Mouse (Mus musculus) MEL-GATA-1-ER (cell line): ENCODE measurements at regions not wholly inside any gene's neighbourhood (a gene's known extent, or its start where the extent isn't known, plus 50 kb on each side); places are given as distances from the start of the nearest gene placed in this dataset.

Experiments
- DNase-seq: peaks from one replicate; pipeline ENCODE4 v3.0.0-alpha.2; 2012; ENCODE audit warnings: low read depth; ENCODE audit errors: extremely low read depth

DNA sequence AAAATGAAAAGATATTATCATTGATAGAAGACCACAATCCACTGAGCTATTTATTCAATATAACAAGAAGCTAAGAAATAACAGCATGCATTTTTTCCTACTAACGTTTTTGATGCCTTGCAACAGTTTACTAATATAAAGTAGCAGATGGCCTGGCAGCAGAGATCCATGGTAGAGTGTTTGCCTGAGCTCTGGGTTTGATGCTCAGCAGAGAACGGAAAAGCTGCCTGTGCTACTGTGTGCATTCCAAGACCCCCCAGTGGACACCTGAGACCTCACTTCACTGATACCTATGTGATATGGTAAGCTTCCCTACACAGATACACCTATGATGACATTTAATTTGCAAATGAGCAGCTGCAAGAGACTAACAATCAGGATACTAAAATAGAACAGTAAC is 95.6 kb upstream of the Acvr2a start:
- DNase-seq = no peak

DNA sequence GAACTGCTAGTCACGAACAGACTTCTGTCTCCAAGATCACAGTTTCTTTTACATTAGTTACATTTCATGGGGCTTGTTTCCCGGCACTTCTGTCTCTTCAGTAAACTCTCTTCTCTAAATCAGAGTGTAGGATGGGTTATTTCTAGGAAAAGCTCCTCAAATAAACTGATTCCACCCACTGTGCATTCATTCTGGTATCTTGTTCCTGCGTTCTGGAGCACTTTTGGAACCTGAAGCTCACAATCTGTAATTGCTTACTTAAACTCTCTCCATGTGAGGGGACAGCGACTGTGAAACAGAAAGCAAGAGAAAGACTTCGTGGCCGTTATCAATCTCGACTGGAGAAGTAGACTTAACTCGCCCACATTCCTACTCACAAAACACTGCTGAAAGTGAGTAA is 83.1 kb upstream of the Acvr2a start:
- no peak for DNase-seq

DNA sequence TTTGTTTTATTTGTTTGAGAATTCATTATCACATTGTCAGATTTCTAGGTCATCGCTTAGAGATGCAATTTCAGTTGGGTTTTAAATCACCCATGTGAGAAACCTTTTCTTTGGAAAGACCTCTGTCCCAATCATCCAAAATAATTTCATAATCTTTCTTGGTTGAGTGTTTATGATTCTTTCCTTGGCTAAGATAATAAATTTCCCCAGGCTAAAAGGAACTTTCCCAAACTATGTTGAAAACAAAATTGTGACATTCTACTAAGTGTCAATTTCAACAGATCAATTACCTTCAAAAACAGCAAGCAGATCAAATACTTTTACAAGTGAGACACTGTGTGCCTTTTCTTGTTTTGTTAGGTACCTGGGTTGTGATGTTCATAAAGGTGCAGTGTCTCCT is 80.0 kb upstream of the Acvr2a start:
- no peak for DNase-seq

DNA sequence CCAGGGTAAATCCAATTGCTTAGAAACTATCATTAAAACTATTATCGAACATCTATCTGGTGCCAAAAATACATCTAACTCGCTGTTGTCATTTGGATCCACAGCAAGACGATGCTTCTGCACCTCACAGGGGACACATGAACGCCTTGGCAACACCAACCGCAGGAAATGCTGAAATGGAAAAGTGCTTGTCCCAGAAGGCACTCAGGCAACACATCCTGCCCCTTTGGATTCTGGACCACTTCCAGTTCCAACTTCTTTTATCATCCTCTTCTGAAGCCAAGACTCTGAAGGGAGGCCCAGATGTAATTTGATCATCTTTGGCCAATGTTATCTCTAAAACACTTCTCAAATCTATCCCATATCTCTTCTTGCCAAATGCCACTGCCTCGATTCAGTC is 79.4 kb upstream of the Acvr2a start:
- no peak for DNase-seq

DNA sequence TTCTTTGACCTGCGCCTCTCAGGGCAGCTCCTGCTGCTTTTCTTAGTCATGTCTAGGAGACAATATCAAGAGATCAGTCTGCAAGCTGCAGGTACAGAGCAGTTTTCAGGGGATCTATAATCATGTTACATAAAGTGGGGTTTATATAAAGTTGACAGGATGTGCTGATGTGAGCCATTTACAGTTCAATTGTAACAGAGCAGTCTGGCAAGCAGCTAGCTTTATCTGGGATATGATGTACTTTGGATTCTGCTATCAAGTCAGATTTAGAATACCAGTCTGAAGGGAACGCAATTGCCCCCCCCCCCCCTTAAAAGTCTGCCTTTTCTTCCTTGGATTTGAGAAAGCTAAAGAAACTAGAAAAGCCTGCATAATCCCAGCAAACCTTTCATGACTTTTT is 77.6 kb upstream of the Acvr2a start:
- DNase-seq = no peak
